Mouse (Mus musculus): ENCODE data around the gene Runx1. TPM values are rescaled to one million over a fixed set of nuclear protein-coding genes. Genes with fewer than 3 reads are reported as not detected.
A peak's percentile ranks its signal among the peaks of the same experiment; 100 is the strongest.

Gene Runx1
- total and polyA plus RNA-seq, 3 experiments: 3.1 to 10.9 (median 4.7) TPM

GRCm38 (mm10) chr16:92697227-92697736 is 128.7 kb downstream of the Runx1 start:
- Histone ChIP-seq H3K27ac (ENCODE audit: insufficient read depth, low read depth) (peak overlapping the region; percentile 58), H3K4me2 (ENCODE audit: insufficient read depth, low read depth, poor library complexity, severe bottlenecking) (peak overlapping the region; percentile 18; the same call in 1 of the 2 replicates), H3K27me3 (replicated peaks) (no peaks in the 10 kb centered on the region), H3K4me1 (ENCODE audit: control insufficient read depth in 1 of 2, insufficient read depth in 2 of 2) (peaks cover 3 to 32% of the 10 kb centered on the region in 2 experiments; a peak in 2 of 4 replicates), H3K9ac (ENCODE audit: insufficient read depth, low read depth) (peak overlapping the region; percentile 35), H3K4me3 (replicated peaks in 1 of 3; ENCODE audit: low read depth in 2 of 3, low read length in 2 of 3, poor library complexity in 1 of 3) (peak overlapping the region; percentile 51 to 70 (median 56)), H3K9me3 (replicated peaks; ENCODE audit: low read length) (peaks cover 41% of the 10 kb centered on the region), H3K36me3 (replicated peaks in 1 of 2; ENCODE audit: control insufficient read depth in 1 of 2, insufficient read depth in 1 of 2, low read length in 1 of 2) (peaks cover 0 to 41% of the 10 kb centered on the region in 2 experiments), H3K79me2 (replicated peaks; ENCODE audit: control insufficient read depth, extremely low read depth, insufficient read depth, poor library complexity, severe bottlenecking) (peaks cover 10% of the 10 kb centered on the region)
- in situ Hi-C loops (cut with MboI; ENCODE audit: low pct_ligation_motif_present, low pct_unique_long_range_greater_than_20kb, low sequenced_read_pairs): loop anchor here (5.0 kb wide), 1 partner anchor 130 kb away; no protein-coding TSS in a partner anchor
- no peak for TF ChIP-seq JUN (IDR thresholded peaks at IDR 0.05; ENCODE audit: insufficient read depth, low read depth, low read length)
- peak; percentile 53; the same call in 1 of the 2 replicates for TF ChIP-seq TCF12 (IDR thresholded peaks at IDR 0.05; ENCODE audit: low read depth, low read length)
- 0 out of 2 replicates have a peak, but pooled peaks have one; percentile 18 for TF ChIP-seq MYC (IDR thresholded peaks at IDR 0.05; ENCODE audit: low read depth, low read length)
- peak; percentile 50; the same call in 1 of the 2 replicates for TF ChIP-seq UBTF (IDR thresholded peaks at IDR 0.05; ENCODE audit: low read depth, low read length)
- no peak for TF ChIP-seq USF1 (IDR thresholded peaks at IDR 0.05; ENCODE audit: low read depth, low read length)
- TF ChIP-seq TBP (conservative IDR thresholded peaks at IDR 0.05; ENCODE audit: low read depth, low read length): peak; percentile 81
- TF ChIP-seq ZNF384 (IDR thresholded peaks at IDR 0.05; ENCODE audit: low read depth, low read length): no peak
- TF ChIP-seq NRF1 (IDR thresholded peaks at IDR 0.05; ENCODE audit: low read depth, low read length): no peak
- no peak for TF ChIP-seq ZC3H11A (IDR thresholded peaks at IDR 0.05; ENCODE audit: low read depth, low read length)
- TF ChIP-seq ELF1 (IDR thresholded peaks at IDR 0.05; ENCODE audit: low read depth, low read length): peak; percentile 55; the same call in 1 of the 2 replicates
- TF ChIP-seq ZKSCAN1 (IDR thresholded peaks at IDR 0.05; ENCODE audit: borderline replicate concordance, low read depth, low read length): no peak
- no peak for TF ChIP-seq IRF4 (IDR thresholded peaks at IDR 0.05; ENCODE audit: low read depth, low read length)
- TF ChIP-seq BHLHE40 (IDR thresholded peaks at IDR 0.05; ENCODE audit: low read depth, low read length): peak; percentile 55
- TF ChIP-seq MEF2A (IDR thresholded peaks at IDR 0.05; ENCODE audit: borderline replicate concordance, low read depth, low read length): 0 out of 2 replicates have a peak, but pooled peaks have one; percentile 18
- no peak for TF ChIP-seq MAX (IDR thresholded peaks at IDR 0.05; ENCODE audit: low read length)
- no peak for TF ChIP-seq POLR2AphosphoS2 (IDR thresholded peaks at IDR 0.05; ENCODE audit: low read depth, low read length)
- TF ChIP-seq EP300 (IDR thresholded peaks at IDR 0.05; ENCODE audit: low read length): no peak; the same call in 1 of the 2 replicates
- no peak for TF ChIP-seq JUND (conservative IDR thresholded peaks at IDR 0.05; ENCODE audit: low read depth, low read length)
- TF ChIP-seq RCOR1 (conservative IDR thresholded peaks at IDR 0.05; ENCODE audit: low read depth, low read length): no peak
- TF ChIP-seq SMC3 (IDR thresholded peaks at IDR 0.05; ENCODE audit: low read depth, low read length): 0 out of 2 replicates have a peak, but pooled peaks have one; percentile 1
- no peak for TF ChIP-seq PAX5 (IDR thresholded peaks at IDR 0.05; ENCODE audit: low read length)
- no peak for TF ChIP-seq MAZ (IDR thresholded peaks at IDR 0.05; ENCODE audit: low read depth, low read length)
- TF ChIP-seq HCFC1 (IDR thresholded peaks at IDR 0.05; ENCODE audit: low read depth, low read length): no peak
- TF ChIP-seq POLR2A (IDR thresholded peaks at IDR 0.05; ENCODE audit: low read depth, low read length): peak; percentile 86
- TF ChIP-seq CHD1 (IDR thresholded peaks at IDR 0.05; ENCODE audit: low read depth, low read length): no peak
- no peak; the same call in 1 of the 2 replicates for TF ChIP-seq MXI1 (IDR thresholded peaks at IDR 0.05; ENCODE audit: low read depth, low read length)
- TF ChIP-seq GABPA (IDR thresholded peaks at IDR 0.05; ENCODE audit: insufficient replicate concordance, low read depth, low read length): no peak
- peak; percentile 59 for TF ChIP-seq NELFE (IDR thresholded peaks at IDR 0.05; ENCODE audit: low read depth, low read length)
- TF ChIP-seq MAFK (IDR thresholded peaks at IDR 0.05; ENCODE audit: insufficient replicate concordance, low read length): no peak
- TF ChIP-seq KAT2A (IDR thresholded peaks at IDR 0.05; ENCODE audit: insufficient replicate concordance, low read length): no peak
- TF ChIP-seq CHD2 (IDR thresholded peaks at IDR 0.05; ENCODE audit: low read length): no peak
- TF ChIP-seq ZMIZ1 (IDR thresholded peaks at IDR 0.05; ENCODE audit: low read depth, low read length): peak; percentile 65
- no peak for TF ChIP-seq CTCF (conservative IDR thresholded peaks at IDR 0.05 in 1 of 2, IDR thresholded peaks at IDR 0.05 in 1 of 2; ENCODE audit: low read depth in 2 of 2, low read length in 2 of 2)
- no peak for TF ChIP-seq USF2 (conservative IDR thresholded peaks at IDR 0.05; ENCODE audit: low read depth, low read length)
- TF ChIP-seq RAD21 (IDR thresholded peaks at IDR 0.05; ENCODE audit: low read depth, low read length): no peak
- no peak for TF ChIP-seq ETS1 (conservative IDR thresholded peaks at IDR 0.05; ENCODE audit: low read depth, low read length)
- no peak for TF ChIP-seq E2F4 (IDR thresholded peaks at IDR 0.05; ENCODE audit: insufficient replicate concordance, low read depth, low read length)
- peak; percentile 40; the same call in 1 of the 2 replicates for TF ChIP-seq SIN3A (IDR thresholded peaks at IDR 0.05; ENCODE audit: low read length)
- dilution Hi-C loops (cut with MboI; ENCODE audit: extremely low pct_ligation_motif_present, extremely low pct_unique_long_range_greater_than_20kb, low sequenced_read_pairs): no loop called here
- peak; percentile 58 for DNase-seq (ENCODE audit: extremely low read depth)
